Mouse (Mus musculus): ENCODE results near the gene 1700017D01Rik. TPM values are rescaled to one million over a fixed set of nuclear protein-coding genes. Genes with fewer than 3 reads are reported as not detected.
"Not testable (repeated sequence)": the region's sequence is repeated elsewhere in the genome, so short reads cannot be mapped to it uniquely, and the experiment has no call there.

Gene 1700017D01Rik
- polyA plus RNA-seq, 1 experiment: not detected

GRCm38 (mm10) chr19:11065202-11065875 lies 65.3 kb downstream of the 1700017D01Rik start:
- no peak overlapping the region for H3K4me3 ChIP-seq (ENCODE audit: low read depth, low read length)
- peaks cover 32% of the 10 kb centered on the region for H3K36me3 ChIP-seq (ENCODE audit: control insufficient read depth, insufficient read depth, low read length)
- WGBS: 80% methylated on average over 2 of the region's 2 CpGs
- no peaks in the 10 kb centered on the region for H3K27me3 ChIP-seq (ENCODE audit: control insufficient read depth, insufficient read depth, low read length)
- H3K27ac ChIP-seq (ENCODE audit: insufficient read depth, low read depth, low read length): peak overlapping the region; percentile 8; the same call in 1 of the 2 replicates
- TF ChIP-seq CTCF (IDR thresholded peaks at IDR 0.05; ENCODE audit: extremely low read depth, insufficient read length, insufficient replicate concordance, low read depth, low read length): no peak
- TF ChIP-seq POLR2A (IDR thresholded peaks at IDR 0.05; ENCODE audit: low read depth, low read length): no peak
- H3K4me1 ChIP-seq (ENCODE audit: control insufficient read depth, insufficient read depth, insufficient read length, low read length): peaks cover 8% of the 10 kb centered on the region; the same call in 1 of the 2 replicates

GRCm38 (mm10) chr19:11060900-11061299 lies 69.8 kb downstream of the 1700017D01Rik start:
- Histone ChIP-seq H3K36me3 (ENCODE audit: control insufficient read depth, insufficient read depth, low read length) (peaks cover 6% of the 10 kb centered on the region), H3K4me3 (ENCODE audit: low read depth, low read length) (no peak overlapping the region), H3K4me1 (ENCODE audit: control insufficient read depth, insufficient read depth, insufficient read length, low read length) (peaks cover 2% of the 10 kb centered on the region; the same call in 1 of the 2 replicates), H3K27ac (ENCODE audit: insufficient read depth, low read depth, low read length) (no peak overlapping the region), H3K27me3 (ENCODE audit: control insufficient read depth, insufficient read depth, low read length) (no peaks in the 10 kb centered on the region)
- TF ChIP-seq POLR2A (IDR thresholded peaks at IDR 0.05; ENCODE audit: low read depth, low read length) (no peak), CTCF (IDR thresholded peaks at IDR 0.05; ENCODE audit: extremely low read depth, insufficient read length, insufficient replicate concordance, low read depth, low read length) (no peak)
- WGBS: 91% methylated on average over 1 of the region's 1 CpGs

GRCm38 (mm10) chr19:11059967-11060366 lies 70.7 kb downstream of the 1700017D01Rik start:
- H3K27ac ChIP-seq (ENCODE audit: insufficient read depth, low read depth, low read length): no peak overlapping the region
- peaks cover 5% of the 10 kb centered on the region; the same call in 1 of the 2 replicates for H3K4me1 ChIP-seq (ENCODE audit: control insufficient read depth, insufficient read depth, insufficient read length, low read length)
- H3K36me3 ChIP-seq (ENCODE audit: control insufficient read depth, insufficient read depth, low read length): peaks cover 6% of the 10 kb centered on the region
- no peaks in the 10 kb centered on the region for H3K27me3 ChIP-seq (ENCODE audit: control insufficient read depth, insufficient read depth, low read length)
- no peak for TF ChIP-seq CTCF (IDR thresholded peaks at IDR 0.05; ENCODE audit: extremely low read depth, insufficient read length, insufficient replicate concordance, low read depth, low read length)
- no peak for TF ChIP-seq POLR2A (IDR thresholded peaks at IDR 0.05; ENCODE audit: low read depth, low read length)
- no peak overlapping the region for H3K4me3 ChIP-seq (ENCODE audit: low read depth, low read length)

- Histone ChIP-seq H3K27ac (ENCODE audit: insufficient read depth, low read depth, low read length) (peak overlapping the region; percentile 89), H3K4me1 (ENCODE audit: control insufficient read depth, insufficient read depth, insufficient read length, low read length) (peaks cover 16% of the 10 kb centered on the region; the same call in 1 of the 2 replicates)
- not testable (repeated sequence) for H3K36me3 ChIP-seq (ENCODE audit: control insufficient read depth, insufficient read depth, low read length); H3K27me3 ChIP-seq (ENCODE audit: control insufficient read depth, insufficient read depth, low read length); H3K4me3 ChIP-seq (ENCODE audit: low read depth, low read length)
- 13% methylated on average over 1 of the region's 1 CpGs for WGBS
These were observed 75.0 kb downstream of the 1700017D01Rik start for GRCm38 (mm10) chr19:11055700-11056099.

- 27% methylated on average over 3 of the region's 3 CpGs for WGBS
- TF ChIP-seq POLR2A (IDR thresholded peaks at IDR 0.05; ENCODE audit: low read depth, low read length) (no peak), CTCF (IDR thresholded peaks at IDR 0.05; ENCODE audit: extremely low read depth, insufficient read length, insufficient replicate concordance, low read depth, low read length) (no peak)
- peaks cover 19% of the 10 kb centered on the region; the same call in 1 of the 2 replicates for H3K4me1 ChIP-seq (ENCODE audit: control insufficient read depth, insufficient read depth, insufficient read length, low read length)
- H3K27me3 ChIP-seq (ENCODE audit: control insufficient read depth, insufficient read depth, low read length): no peaks in the 10 kb centered on the region
- H3K36me3 ChIP-seq (ENCODE audit: control insufficient read depth, insufficient read depth, low read length): no peaks in the 10 kb centered on the region
- 0 out of 2 replicates have a peak overlapping the region, but pooled peaks have one; percentile 3 for H3K4me3 ChIP-seq (ENCODE audit: low read depth, low read length)
- H3K27ac ChIP-seq (ENCODE audit: insufficient read depth, low read depth, low read length): peak overlapping the region; percentile 93
These were observed 77.4 kb downstream of the 1700017D01Rik start for GRCm38 (mm10) chr19:11053277-11053676.

- H3K27me3 ChIP-seq (ENCODE audit: control insufficient read depth, insufficient read depth, low read length): no peaks in the 10 kb centered on the region
- WGBS: 14% methylated on average over 5 of the region's 5 CpGs
- H3K27ac ChIP-seq (ENCODE audit: insufficient read depth, low read depth, low read length): peak overlapping the region; percentile 93
- H3K4me3 ChIP-seq (ENCODE audit: low read depth, low read length): no peak overlapping the region
- TF ChIP-seq POLR2A (IDR thresholded peaks at IDR 0.05; ENCODE audit: low read depth, low read length) (no peak), CTCF (IDR thresholded peaks at IDR 0.05; ENCODE audit: extremely low read depth, insufficient read length, insufficient replicate concordance, low read depth, low read length) (no peak)
- H3K4me1 ChIP-seq (ENCODE audit: control insufficient read depth, insufficient read depth, insufficient read length, low read length): peaks cover 19% of the 10 kb centered on the region; the same call in 1 of the 2 replicates
- H3K36me3 ChIP-seq (ENCODE audit: control insufficient read depth, insufficient read depth, low read length): 0 out of 2 replicates have a peak, but pooled peaks cover 3% of the 10 kb centered on the region
These were observed 77.8 kb downstream of the 1700017D01Rik start for GRCm38 (mm10) chr19:11052877-11053276.

- Histone ChIP-seq H3K27ac (ENCODE audit: insufficient read depth, low read depth, low read length) (peak overlapping the region; percentile 97), H3K36me3 (ENCODE audit: control insufficient read depth, insufficient read depth, low read length) (peaks cover 6% of the 10 kb centered on the region; the same call in 1 of the 2 replicates), H3K4me3 (ENCODE audit: low read depth, low read length) (no peak overlapping the region), H3K27me3 (ENCODE audit: control insufficient read depth, insufficient read depth, low read length) (no peaks in the 10 kb centered on the region), H3K4me1 (ENCODE audit: control insufficient read depth, insufficient read depth, insufficient read length, low read length) (peaks cover 16% of the 10 kb centered on the region; the same call in 1 of the 2 replicates)
- 21% methylated on average over 2 of the region's 2 CpGs for WGBS
- no peak for TF ChIP-seq POLR2A (IDR thresholded peaks at IDR 0.05; ENCODE audit: low read depth, low read length)
- no peak for TF ChIP-seq CTCF (IDR thresholded peaks at IDR 0.05; ENCODE audit: extremely low read depth, insufficient read length, insufficient replicate concordance, low read depth, low read length)
These were observed 80.4 kb downstream of the 1700017D01Rik start for GRCm38 (mm10) chr19:11050286-11050685.

Data from small intestine, adult 2 months (tissue).